Mouse (Mus musculus) gastrocnemius, postnatal 36 days (tissue): Measurements from ENCODE around the gene Hist1h2bq. TPM values are rescaled to one million over a fixed set of nuclear protein-coding genes. Genes with fewer than 3 reads are reported as not detected.
"Not testable (repeated sequence)": the region's sequence is repeated elsewhere in the genome, so short reads cannot be mapped to it uniquely, and the experiment has no call there.

Experiments used
- DNase-seq, 2 experiments: peaks; one replicate each; pipeline ENCODE4 v3.0.0; 2022
- intact Hi-C: fragments of 180-260 bp; cut with DNase I; formaldehyde crosslinking; loops from one replicate; pipeline ENCODE4 v1.15.1; 2025
- long read RNA-seq, 2 experiments: library from polyadenylated mRNA; stranded (forward); transcript quantifications; one replicate each; pipeline ENCODE4 v2.0.0; 2021
- total RNA-seq, 2 experiments: library from RNA; stranded (reverse); gene quantifications; 2 replicates each; pipeline ENCODE4 v1.2.3; 2021

Gene Hist1h2bq
- 10 to 100 TPM; 18.8 to 22.7 TPM for total RNA-seq
- long read RNA-seq, experiment 1: 0 reads
- long read RNA-seq, experiment 2: 0 reads

DNA sequence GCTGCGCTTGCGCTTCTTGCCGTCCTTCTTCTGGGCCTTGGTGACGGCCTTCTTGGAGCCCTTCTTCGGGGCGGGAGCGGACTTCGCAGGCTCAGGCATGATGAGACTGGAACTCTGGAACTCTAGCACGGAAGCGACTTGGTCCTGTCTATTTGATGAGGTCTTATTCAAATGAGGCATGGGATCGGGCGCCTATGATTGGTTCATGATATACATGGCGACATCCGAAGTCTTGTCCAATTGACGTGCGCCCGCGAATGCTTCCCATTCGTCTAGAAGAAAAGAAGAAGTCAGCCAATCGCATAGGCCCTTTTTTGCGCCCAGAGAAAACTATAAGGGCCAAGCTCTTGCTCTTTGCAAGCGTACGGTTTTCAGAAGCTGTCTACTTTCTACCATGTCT lies at the start of gene Hist1h2bq, which contains the start of gene Hist1h2ao:
Gene Hist1h2bq (minus strand): TSS at position 125 of the 400 bp plus-strand sequence.
Gene Hist1h2ao (plus strand): TSS at position 393 of the 400 bp plus-strand sequence.
- DNase-seq, intact Hi-C loops: not testable (repeated sequence)

DNA sequence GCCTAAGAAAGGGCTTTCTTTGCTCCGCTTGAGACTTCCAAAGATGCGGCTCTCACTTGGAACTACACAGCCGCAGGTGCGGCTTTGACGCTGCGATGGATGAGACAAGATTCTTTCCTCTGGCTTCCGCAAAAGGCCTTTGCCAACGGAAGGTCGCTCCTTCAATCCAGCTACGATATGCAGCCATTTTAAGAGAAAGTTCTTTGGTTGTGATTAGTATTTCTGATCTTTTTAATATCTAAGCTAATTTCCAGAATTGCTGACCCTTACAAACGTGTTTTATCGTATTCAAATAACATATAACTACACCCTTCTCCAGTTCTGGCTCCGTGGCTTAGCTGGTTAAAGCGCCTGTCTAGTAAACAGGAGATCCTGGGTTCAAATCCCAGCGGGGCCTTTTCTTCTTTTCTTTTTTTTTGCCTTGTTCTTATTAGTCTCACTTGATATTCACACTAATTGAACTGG lies 45.7 kb upstream of the Hist1h2bq start:
- DNase-seq: no peak
- intact Hi-C loops: loop anchor here (10.0 kb wide), 2 partner anchors 141 to 169 kb away; partner anchors contain the start of genes Hist1h2ai, Hist1h2bl and Hist1h3h

DNA sequence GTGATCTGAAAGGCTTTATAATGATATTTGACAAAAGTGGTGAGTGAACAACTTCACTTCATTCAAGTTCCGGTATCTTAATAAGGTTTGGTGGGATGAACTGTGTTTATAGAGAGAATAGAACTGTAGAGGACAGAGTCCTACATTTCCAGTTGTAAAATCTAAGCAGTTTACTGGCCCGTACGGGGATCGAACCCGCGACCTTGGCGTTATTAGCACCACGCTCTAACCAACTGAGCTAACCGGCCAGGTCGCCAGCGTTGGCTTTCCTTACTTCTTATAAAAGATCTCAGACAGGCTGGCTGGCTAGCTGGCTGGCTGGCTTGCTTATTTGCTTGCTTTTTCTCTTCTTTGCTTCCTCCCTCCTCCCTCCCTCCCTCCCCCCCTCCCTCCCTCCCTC lies 45.1 kb upstream of the Hist1h2bq start:
- DNase-seq: peak; percentile 30 to 35
- intact Hi-C loops: loop anchor here (10.0 kb wide), 2 partner anchors 140 to 170 kb away; partner anchors contain the start of genes Hist1h2ai, Hist1h2bl and Hist1h3h

- DNase-seq: peak in 1 of 2 experiments; percentile 19
- intact Hi-C loops: loop anchor here (10.0 kb wide), 2 partner anchors 138 to 172 kb away; partner anchors contain the start of genes Hist1h2ai, Hist1h2bl and Hist1h3h
Observed at GRCm38 (mm10) chr13:21852215-21852945, 42.4 kb upstream of the Hist1h2bq start.

DNA sequence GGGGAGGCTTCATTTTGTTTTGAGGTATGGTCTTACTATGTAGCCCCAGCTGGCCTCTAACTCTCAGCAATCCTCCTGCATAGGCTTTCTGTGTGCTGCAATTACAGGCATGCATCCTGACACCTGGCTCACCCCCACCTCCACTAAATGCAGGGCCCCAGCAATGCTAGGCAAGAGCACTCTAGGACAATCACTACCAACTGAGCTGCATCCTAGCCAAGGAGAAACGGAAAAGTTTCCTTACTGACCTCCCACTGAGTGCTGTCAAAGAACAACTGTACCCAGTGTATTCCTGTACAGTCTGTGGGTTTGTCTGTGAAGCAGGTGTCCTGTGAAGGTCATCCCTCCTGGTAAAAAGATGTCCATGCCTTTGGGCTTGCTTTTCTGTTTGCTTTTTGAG lies 40.7 kb upstream of the Hist1h2bq start:
- intact Hi-C loops: loop anchor here (10.0 kb wide), 2 partner anchors 136 to 174 kb away; partner anchors contain the start of genes Hist1h2ai, Hist1h2bl and Hist1h3h
- not testable (repeated sequence) for DNase-seq

DNA sequence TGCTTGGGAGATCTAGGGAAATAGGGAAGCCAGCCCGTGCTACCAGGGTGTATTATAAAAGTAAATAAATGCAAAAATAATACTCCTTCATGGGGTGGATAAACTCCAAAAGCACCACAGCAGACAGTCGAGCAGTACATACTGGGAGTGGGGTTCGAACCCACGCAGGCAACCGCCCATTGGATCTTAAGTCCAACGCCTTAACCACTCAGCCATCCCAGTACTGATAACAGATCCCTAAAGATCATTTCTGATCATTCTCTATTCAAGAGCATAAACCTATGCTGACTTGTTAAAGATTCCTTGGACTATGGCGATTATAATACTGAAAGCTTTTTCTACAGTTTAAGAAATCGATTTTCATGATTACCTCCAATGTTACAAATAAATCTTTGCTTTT lies 37.9 kb upstream of the Hist1h2bq start:
- intact Hi-C loops: no loop called here

DNA sequence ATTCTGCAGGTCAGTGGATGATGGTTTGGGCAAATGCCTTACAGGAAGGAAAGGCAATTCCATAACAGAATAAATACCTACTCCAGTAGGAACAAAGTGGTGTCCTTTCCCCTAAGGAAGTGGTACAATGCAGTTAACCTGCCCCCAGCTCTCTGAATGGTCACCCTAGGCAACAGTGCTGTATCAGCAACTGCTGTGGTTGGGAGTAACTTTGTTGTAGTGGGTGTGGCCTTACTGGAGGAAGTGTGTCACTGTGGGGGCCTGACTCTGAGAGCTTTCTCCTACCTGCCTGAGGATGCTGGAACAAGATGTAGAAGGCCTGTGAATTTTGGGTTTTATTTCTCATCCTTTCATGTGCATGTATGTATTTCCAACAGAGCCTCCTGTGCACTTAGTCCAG lies 36.4 kb upstream of the Hist1h2bq start:
- DNase-seq, intact Hi-C loops: not testable (repeated sequence)

More for the DNA sequence above, 37.9 kb upstream of the Hist1h2bq start:
- no peak for DNase-seq

DNA sequence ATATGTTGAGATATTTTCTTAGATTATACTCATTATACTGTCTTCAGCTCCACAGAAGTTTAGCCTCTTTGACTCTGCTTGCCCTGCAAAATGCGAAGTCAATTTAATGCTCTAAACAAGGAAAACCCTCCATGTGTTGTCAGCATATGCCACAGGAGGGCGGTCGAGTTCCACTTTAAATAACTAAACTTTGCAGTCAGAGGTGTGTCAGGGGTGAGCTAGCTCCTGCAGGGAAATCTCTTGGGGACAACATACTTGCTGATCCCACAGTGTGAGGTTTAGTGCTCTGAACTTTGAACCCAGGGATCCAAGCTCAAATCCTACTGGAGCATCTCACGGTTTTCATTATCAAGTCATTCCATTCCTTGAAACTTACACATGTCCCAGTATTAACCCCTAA lies 30.5 kb upstream of the Hist1h2bq start:
- DNase-seq, intact Hi-C loops: not testable (repeated sequence)

DNA sequence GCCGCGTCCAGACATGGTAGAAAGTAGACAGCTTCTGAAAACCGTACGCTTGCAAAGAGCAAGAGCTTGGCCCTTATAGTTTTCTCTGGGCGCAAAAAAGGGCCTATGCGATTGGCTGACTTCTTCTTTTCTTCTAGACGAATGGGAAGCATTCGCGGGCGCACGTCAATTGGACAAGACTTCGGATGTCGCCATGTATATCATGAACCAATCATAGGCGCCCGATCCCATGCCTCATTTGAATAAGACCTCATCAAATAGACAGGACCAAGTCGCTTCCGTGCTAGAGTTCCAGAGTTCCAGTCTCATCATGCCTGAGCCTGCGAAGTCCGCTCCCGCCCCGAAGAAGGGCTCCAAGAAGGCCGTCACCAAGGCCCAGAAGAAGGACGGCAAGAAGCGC lies 23.5 kb upstream of the Hist1h2bq start, which contains the start of the genes Hist1h2ap and Hist1h2br:
Gene Hist1h2ap (minus strand): TSS at position 47 of the 400 bp plus-strand sequence.
Gene Hist1h2br (plus strand): TSS at position 283 of the 400 bp plus-strand sequence.
- DNase-seq, intact Hi-C loops: not testable (repeated sequence)

GRCm38 (mm10) chr13:21831418-21832394 lies 21.7 kb upstream of the Hist1h2bq start, which contains the start of gene Hist1h4n:
Gene Hist1h4n (minus strand): TSS chr13:21832196.
- DNase-seq, intact Hi-C loops: not testable (repeated sequence)

GRCm38 (mm10) chr13:21830344-21830743 lies 20.3 kb upstream of the Hist1h2bq start:
- intact Hi-C loops: no loop called here
- no peak for DNase-seq

GRCm38 (mm10) chr13:21828511-21828910 lies 18.5 kb upstream of the Hist1h2bq start:
- DNase-seq: no peak
- intact Hi-C loops: loop anchor here (10.0 kb wide), 2 partner anchors 206 to 1786 kb away; partner anchors contain the start of genes Hist1h2ah and Hist1h2bk

GRCm38 (mm10) chr13:21820082-21820890 lies 10.3 kb upstream of the Hist1h2bq start:
- not testable (repeated sequence) for DNase-seq
- intact Hi-C loops: loop anchor here (10.0 kb wide), 2 partner anchors 215 to 1795 kb away; partner anchors contain the start of genes Hist1h2ah and Hist1h2bk

- intact Hi-C loops, DNase-seq: not testable (repeated sequence)
Observed at GRCm38 (mm10) chr13:21812092-21812491, 2.1 kb upstream of the Hist1h2bq start.

DNA sequence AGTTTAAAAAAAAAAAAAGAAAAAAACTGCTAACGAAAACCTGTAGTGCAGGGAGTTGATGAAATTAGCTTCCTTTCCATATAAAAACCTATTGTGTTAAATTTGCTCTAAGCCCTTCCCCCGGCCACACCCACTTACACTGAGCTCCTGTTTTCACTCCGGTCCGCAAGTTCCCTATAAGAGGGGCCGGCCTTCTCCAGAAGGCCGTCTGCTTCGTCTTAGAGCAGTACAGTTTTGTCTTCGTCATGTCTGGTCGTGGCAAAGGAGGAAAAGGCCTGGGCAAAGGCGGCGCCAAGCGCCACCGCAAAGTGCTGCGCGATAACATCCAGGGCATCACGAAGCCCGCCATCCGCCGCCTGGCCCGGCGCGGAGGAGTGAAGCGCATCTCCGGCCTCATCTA lies 1.5 kb upstream of the Hist1h2bq start, which contains the start of gene Hist1h4m:
Gene Hist1h4m (plus strand): TSS at position 208 of the 400 bp plus-strand sequence.
- intact Hi-C loops, DNase-seq: not testable (repeated sequence)

GRCm38 (mm10) chr13:21811074-21811473 lies 1.1 kb upstream of the Hist1h2bq start:
- DNase-seq, intact Hi-C loops: not testable (repeated sequence)

DNA sequence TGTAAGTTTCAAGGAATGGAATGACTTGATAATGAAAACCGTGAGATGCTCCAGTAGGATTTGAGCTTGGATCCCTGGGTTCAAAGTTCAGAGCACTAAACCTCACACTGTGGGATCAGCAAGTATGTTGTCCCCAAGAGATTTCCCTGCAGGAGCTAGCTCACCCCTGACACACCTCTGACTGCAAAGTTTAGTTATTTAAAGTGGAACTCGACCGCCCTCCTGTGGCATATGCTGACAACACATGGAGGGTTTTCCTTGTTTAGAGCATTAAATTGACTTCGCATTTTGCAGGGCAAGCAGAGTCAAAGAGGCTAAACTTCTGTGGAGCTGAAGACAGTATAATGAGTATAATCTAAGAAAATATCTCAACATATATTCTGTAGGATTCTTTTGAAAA lies 6.9 kb downstream of the Hist1h2bq start:
- intact Hi-C loops, DNase-seq: not testable (repeated sequence)

DNA sequence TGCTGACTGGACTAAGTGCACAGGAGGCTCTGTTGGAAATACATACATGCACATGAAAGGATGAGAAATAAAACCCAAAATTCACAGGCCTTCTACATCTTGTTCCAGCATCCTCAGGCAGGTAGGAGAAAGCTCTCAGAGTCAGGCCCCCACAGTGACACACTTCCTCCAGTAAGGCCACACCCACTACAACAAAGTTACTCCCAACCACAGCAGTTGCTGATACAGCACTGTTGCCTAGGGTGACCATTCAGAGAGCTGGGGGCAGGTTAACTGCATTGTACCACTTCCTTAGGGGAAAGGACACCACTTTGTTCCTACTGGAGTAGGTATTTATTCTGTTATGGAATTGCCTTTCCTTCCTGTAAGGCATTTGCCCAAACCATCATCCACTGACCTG lies 12.8 kb downstream of the Hist1h2bq start:
- intact Hi-C loops: not testable (repeated sequence)

GRCm38 (mm10) chr13:21795584-21795983 lies 14.4 kb downstream of the Hist1h2bq start:
- intact Hi-C loops: no loop called here
- no peak for DNase-seq

More for the DNA sequence above, 12.8 kb downstream of the Hist1h2bq start:
- not testable (repeated sequence) for DNase-seq
